Mouse (Mus musculus): ENCODE data around the gene Adipoq. TPM values are rescaled to one million over a fixed set of nuclear protein-coding genes. Genes with fewer than 3 reads are reported as not detected.
"Not testable (repeated sequence)": the region's sequence is repeated elsewhere in the genome, so short reads cannot be mapped to it uniquely, and the experiment has no call there.

The Adipoq gene
- not detected for total RNA-seq (2022)

DNA sequence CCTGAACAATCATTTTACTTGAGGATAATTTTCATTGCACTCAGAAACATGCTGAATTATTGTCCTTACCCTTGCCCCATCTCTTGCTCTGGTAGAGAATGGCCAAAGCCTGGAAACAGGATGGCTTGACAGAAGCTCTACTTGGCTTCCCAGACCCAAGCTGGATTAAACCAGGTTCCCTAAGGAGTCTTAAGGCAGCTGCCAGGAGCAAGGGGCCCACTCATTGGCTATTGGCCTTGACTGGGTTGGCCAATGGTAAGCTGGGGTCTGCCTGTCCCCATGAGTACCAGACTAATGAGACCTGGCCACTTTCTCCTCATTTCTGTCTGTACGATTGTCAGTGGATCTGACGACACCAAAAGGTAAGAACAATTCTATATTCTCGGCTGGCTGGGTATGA, at the start of gene Adipoq:
TSS of gene Adipoq (plus strand) at position 257 of the 400 bp plus-strand sequence.
- no peak for DNase-seq (ENCODE audit: low spot score in 2 of 2)

DNA sequence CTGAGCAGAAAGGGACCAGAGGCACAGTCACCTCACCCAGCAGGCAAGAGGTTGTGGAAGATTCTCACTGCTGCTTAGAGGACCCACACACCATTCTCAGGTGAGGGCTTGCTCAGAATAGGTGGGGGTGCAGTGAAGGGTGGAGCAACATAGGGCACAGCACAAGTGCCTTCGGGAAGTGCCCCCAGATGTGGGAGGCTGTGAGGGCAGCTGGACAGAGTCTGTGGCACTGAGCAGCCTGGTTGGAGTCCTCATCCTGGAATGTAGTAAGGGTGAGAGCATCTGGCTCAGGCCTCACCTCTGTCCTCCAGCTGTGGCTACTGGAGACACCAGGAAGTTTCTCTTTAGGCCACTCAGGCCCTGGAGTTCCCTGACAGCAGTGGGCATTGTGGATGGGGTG, 49.5 kb upstream of the Adipoq start:
- DNase-seq (ENCODE audit: low spot score in 2 of 2), result not testable (repeated sequence)

DNA sequence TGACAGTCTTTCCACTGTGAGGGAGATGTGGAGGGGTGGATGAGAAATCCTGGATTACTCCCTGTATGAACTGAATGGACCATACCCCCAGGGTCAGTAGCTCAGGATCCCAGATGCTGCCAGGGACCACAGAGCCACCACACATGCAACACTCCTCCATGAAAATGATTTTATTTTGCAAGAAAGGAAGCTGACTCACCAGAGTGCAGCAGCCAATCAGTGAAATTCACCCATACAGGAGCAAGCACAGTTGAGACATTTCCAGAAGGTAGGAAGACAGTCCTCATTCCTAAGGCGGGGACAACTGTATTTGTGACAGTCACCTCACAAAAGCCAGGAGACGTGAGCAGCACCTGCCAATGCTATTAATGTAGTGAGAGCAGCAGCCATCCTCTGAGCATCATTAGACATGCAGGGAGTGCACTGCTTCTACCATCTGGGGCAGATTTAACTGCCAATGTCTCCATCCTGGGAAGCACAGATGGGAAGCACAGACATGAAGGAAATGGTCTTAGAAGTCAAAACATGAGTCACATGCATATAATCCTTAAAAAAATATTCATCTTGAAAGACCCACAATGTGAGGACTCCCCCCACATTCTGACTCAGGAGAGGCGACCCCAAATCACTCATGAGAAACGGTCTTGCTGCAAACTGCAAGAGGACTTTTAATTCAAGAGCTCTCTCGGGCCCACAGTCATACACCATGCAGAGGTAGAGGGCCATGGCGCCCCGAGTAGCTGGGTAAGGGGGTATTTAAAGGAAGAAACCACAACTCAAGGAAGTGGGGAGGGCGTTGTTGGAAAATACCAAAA, 48.8 kb upstream of the Adipoq start:
- DNase-seq (ENCODE audit: low spot score in 2 of 2), result peak; percentile 60 to 61

DNA sequence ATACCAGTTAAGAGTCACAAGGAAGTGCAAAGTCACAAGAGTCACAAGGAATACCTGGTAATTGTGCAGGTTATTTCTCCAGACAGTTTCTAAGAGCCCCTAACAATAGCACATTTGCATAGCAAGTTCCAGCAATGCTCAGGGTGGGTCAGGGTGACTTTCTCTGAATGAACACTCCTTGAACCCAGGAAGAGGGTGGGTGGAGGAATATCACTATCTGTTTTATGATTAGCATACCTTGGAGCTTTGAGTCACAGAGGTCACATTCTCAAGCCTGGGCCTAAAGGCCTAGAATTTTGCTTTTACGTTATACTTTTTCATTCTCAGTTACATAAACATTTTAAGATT, 48.3 kb upstream of the Adipoq start:
- DNase-seq (ENCODE audit: low spot score in 2 of 2), result not testable (repeated sequence)

DNA sequence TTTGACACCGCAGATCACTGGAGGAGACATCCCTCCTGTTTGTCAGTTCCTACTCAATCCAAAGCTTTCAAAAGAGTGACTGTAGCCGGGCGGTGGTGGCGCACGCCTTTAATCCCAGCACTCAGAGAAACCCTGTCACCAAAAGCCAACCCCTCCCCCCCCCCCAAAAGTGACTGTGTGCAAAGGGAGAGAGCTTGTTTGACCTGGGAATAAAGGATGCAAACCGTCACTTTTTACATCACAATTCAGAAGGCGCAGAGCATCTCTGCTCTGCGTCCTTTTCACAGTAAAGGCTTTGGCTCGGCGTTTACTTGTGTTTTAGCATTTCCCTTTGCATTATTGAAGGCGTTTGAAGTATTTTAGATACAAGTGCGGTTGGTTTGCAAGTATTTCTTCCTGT, 46.7 kb upstream of the Adipoq start:
- DNase-seq (ENCODE audit: low spot score in 2 of 2), result no peak

DNA sequence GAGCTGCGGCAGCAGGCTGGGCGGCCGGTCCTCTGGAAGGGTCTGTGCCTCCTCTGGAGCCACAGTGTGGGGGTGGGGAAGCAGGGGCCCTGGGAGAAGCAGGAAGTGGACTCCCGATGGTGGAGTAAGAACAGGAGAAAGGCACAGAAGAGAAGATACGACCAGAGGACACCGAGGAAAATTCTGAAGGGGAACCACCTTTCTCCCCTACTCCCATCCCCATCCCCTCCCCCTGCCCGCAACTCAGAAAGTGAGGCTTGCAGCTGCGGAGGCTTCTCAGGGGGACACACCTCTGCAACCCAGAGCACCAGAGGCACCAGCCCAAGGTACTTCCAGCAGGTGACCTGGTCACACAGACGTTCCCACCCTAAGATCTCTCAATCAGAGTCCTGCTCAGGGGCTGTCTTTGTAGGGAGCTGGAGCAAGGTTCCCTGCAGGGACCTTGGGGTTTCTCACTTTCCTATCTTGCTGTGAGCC, 46.2 kb upstream of the Adipoq start:
- no peak for DNase-seq (ENCODE audit: low spot score in 2 of 2)

DNA sequence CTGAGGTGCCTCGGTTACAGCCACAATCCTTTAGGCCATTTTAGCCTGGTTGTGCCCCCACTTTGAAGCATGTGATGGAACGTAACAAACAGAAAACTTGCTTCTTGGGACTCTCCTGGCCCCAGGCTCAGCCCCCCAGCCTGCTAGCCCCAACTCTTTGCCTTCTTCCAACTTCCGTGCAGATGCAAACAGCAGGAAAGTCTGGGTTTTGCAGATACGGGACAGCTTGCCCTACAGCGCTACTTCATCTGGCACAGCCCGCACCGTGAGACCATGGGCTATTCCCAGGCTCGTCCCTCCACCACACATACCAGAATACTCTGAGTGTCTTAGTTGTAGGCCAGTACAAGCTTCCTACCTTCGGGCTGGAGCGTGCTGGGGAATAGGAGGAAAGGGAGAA, 45.7 kb upstream of the Adipoq start:
- DNase-seq (ENCODE audit: low spot score in 2 of 2), result no peak

DNA sequence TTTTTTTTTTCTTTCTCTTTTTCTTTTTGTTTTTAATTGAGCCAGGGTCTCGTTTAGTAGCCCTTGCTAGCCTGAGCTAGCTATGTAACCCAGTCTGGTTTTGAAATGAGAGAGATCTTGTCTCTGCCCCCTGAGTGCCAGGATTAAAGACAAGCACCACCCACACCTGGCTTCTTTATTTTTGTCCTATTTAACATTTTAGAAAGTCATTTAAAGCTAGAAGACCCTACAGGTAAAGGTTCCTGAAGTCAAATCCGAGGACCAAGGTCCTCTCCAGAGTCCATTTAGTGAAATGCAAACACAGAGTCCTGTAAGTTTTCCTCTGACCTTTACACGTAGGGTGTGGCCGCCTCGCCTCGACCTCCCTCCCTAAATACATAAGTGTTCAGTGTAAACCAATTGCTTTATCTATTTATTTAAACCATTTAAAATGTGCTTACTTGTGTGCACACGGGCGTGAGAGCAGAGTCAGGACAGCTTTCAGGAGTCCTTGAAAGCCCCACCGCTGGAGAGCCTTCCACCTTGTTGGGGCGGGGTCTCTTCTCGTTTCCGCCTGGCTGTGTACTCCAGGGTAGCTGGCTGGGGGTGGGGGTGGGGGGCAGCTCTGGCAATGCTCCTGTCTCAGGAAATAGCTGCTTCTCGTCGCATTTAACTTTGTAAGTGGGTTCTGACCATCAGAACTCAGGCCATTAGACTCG, 43.8 kb upstream of the Adipoq start:
- DNase-seq (ENCODE audit: low spot score in 2 of 2), result no peak

DNA sequence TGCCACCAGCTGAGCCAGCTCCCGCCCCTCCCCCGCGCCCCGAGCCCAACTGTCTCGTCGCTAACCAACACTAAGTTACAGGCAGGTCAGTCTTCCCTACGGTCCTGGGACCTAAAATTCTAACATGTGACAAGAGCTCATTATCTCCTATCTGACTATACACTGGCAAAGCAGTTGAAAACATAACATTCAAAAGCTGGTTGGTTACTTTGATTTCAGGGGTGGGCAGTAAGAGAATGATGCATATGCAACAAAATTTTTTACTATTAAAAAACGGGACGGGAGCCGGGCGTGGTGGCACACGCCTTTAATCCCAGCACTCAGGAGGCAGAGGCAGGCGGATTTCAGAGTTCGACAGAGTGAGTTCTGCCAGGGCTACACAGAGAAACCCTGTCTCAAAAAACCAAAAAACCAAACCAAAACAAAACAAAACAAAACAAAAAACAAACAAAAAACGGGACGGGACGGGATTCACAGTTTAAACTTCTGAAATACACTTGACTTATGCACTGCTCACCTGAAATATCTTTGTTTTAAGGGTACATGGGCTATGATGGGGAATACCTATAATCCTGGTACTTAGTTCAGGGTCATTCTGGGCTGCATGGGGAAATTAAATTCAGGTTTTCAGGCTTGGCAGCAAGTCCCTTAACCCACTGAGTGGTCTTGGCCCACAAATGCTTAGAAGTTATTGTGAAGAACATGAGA, 43.1 kb upstream of the Adipoq start:
- DNase-seq (ENCODE audit: low spot score in 2 of 2), result no peak

DNA sequence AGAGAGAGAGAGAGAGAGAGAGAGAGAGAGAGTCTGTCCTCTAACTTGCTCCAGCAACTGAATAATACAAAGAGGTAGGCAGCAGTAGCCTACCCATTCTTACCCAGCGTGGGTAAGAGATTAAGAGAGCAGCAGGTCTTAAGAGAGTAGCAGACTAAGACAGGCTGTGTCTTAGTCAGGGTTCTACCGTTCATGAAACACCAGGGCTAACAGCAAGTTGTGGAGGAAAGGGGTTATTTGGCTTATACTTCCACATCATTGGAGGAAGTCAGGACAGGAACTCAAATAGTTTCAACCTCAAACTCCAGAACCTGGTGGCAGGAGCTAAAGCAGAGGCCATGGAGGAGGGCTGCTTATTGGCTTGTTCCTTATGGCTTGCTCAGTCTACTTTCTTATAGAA, 42.5 kb upstream of the Adipoq start:
- DNase-seq (ENCODE audit: low spot score in 2 of 2), result no peak

DNA sequence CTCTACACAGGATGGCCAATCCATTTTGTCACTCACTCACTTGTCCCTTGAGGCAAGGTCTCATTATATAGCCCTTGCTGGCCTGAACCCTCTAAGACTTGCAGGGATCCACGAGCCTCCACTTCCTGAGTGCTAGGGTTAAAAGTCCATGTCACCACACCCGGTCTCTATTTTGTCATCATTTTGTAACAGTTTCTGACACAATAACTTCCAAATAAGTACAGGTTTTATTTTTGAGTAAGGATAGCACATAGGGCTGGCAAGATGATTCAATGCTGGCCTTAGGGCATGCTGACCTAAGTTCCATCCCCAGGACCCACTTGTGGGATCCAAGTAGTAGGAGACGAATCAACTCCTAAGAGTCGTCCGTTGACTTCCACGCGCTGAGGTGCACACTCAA, 40.2 kb upstream of the Adipoq start:
- no peak for DNase-seq (ENCODE audit: low spot score in 2 of 2)

DNA sequence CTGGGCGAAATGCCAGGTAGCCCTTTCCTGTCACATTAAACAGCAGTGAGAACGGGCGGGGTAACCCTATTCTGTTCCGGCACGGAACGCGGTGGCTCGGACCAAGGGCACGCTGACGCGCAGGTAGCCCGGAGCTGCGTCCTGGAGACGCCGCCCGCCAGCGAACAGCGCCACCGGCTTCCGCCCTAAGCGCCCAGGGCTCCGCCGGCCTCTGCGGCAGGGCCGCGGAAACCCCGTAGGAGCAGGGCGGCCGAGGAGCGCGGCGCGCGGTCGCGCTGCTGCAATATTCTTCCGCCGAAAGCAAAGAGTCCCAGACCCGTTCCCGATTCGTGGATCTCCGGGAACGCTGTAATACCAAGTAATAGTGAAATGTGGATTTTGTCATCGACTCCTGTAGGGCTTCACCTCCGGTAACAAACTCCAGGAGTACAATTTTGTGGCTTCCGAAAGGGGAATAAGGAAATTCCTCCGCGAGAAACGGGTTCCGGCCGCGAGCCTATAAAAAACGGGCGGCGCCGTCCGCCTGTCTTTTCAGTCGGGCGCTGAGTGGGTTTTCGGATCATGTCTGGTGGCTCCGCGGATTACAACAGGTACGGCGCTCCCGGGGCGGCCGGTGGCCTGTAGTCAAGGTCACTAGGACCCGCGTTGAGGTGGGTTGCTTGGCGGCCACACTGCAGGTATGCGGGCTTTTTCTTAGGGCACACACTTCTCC, 38.9 kb upstream of the Adipoq start, which contains the start of gene Eif4a2:
TSS of gene Eif4a2 (plus strand) at position 214 of the 712 bp plus-strand sequence.
- DNase-seq (ENCODE audit: low spot score in 2 of 2), result peak; percentile 86 to 92

DNA sequence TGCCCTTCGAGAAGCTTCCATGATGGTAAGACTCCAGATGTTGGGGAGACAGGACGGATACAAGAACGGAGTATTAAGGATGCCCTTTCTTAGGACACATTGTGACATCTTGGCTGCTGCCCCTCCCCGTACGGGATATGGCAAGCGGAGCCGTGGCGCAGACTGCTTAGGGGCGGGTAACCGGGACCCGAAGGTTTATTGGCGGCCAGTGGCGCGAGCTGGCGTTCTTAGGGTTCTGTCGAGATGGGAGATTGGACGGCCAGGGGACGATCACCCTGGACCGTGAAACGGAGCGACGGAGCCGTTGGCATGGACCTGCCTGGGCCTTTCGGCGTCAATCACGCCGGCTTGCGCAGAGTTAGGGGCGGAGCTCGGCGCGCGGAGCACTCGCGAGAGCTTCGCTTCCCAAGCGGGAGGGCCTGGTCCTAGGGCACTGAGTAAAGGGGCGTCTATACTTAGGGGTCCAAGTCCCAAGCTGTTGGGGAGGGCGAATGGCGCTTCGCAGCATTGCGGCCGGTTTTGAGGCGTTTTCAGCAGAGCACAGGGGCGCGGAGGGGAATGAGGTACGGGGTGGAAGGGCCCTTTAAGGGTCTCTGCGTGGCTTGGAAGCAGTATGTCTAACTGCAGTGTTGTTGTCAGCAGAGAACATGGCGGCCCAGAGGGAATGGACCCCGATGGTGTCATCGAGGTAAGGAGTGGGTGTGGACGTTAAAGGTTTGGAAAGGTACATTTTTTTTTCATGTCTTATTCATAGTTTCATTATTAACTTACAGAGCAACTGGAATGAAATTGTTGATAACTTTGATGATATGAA, 38.2 kb upstream of the Adipoq start:
- peak; percentile 76 to 82 for DNase-seq (ENCODE audit: low spot score in 2 of 2)

DNA sequence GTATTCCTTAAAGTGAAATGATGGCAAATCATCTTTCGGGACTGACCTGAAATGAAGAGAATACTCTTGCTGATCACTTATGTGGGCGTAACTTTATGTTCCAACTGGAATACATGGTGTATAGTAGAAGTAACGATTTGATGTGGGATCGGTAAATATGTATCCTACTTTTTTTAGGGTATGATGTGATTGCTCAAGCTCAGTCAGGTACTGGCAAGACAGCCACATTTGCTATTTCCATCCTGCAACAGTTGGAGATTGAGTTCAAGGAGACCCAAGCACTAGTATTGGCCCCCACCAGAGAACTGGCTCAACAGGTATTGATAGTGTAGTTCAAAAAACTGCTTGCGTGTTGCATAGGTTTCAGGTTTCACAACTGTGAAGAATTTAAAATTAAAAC, 37.4 kb upstream of the Adipoq start:
- DNase-seq (ENCODE audit: low spot score in 2 of 2), result no peak

DNA sequence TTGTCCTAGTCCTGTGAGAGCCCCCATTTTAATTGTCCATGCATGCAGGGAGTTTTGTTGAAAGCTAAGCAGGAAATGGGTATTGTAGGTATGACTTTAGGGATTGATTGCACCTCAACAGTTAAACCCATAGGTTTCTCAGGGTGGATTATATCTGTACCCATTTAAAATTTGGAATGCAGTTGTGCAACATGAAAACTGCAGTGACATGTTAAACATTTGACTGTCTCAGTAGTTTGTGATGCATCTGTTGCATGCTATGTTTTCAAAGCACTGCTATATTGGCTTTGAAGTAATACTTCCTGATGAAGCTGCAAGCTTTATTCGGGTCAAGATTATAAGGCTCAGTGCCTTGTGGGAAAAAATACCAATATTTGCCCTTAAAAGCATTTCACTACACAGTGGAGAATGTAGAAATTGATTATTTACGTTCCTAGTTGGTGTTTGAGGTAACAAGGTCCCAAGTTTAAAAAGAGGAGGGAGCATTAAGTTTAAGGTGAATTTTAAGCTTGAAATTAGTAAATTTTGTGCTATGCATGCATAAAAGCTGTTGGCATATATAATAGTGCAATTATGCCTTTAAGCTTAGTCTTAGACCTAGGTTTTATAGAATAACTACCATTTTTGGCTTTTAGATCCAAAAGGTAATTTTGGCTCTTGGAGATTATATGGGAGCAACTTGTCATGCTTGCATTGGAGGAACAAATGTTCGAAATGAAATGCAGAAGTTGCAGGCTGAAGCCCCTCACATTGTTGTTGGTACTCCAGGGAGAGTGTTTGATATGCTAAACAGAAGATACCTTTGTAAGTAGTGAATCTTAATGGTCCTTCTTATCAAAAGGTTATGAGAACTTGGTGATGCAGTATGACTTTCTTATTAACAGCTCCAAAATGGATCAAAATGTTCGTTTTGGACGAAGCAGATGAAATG, 36.7 kb upstream of the Adipoq start:
- no peak for DNase-seq (ENCODE audit: low spot score in 2 of 2)

DNA sequence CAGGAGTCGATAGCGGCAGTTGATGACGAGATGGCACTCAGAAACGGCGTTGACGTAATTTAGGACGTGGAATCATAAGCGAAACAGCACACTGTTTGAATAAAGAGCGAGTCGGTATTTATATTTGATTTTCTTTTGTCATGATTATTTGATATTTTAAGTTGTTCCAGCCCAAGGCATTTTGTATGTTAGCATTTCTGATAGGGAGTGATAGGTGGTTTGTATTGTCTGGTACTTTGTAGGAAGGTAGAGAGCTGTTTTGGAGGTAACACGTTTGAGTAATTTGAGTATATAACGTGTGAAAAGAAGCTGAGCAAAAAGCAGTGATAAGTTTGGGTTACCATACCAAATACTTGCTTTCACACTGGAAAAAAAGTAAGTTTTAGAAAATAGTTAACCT, 34.0 kb upstream of the Adipoq start:
- no peak for DNase-seq (ENCODE audit: low spot score in 2 of 2)

DNA sequence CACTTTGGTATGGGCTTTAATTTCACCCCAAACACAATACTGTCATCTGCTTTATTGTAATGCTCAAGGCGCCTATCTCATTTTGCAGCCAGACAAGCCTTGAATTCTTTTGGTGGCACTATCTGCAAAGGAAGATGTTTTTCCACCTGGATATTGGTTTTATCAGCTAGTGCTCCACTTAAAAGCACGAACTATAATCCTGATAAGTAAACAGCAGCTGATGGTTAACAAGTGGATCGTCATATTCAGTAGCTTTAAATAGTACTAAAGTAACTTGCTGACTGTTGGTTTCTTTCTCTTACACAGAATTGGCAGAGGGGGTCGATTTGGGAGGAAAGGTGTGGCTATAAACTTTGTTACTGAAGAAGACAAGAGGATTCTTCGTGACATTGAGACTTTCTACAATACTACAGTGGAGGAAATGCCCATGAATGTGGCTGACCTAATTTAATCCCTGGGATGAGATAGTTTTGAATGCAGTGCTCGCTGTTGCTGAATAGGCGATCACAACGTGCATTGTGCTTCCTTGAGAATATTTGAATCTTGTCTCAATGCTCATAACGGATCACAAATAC, 33.4 kb upstream of the Adipoq start:
- DNase-seq (ENCODE audit: low spot score in 2 of 2), result no peak

DNA sequence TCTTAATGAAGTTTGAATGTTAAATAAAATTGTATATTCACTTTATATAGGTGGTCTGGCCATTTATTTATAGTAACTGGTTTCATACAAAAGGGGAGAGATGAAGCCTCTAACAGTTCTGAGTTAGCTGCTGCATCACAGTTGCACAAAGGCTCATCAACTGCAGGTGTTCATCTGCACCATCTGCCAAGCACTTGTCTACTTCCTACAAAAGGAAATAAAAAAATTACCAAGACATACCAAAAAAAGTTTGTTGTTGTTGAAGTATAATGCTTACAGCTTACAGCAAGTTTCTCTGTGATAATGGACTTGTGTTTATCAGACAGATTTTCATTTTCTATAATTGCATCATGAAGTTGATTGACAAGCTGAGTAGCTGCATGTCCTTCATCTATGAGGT, 32.4 kb upstream of the Adipoq start:
- DNase-seq (ENCODE audit: low spot score in 2 of 2), result no peak
